Mouse (Mus musculus) myocyte (in vitro differentiated cells): Measurements from ENCODE around the gene Acp4. TPM values are rescaled to one million over a fixed set of nuclear protein-coding genes. Genes with fewer than 3 reads are reported as not detected.
A peak's percentile ranks its signal among the peaks of the same experiment; 100 is the strongest.
"Not testable (repeated sequence)": the region's sequence is repeated elsewhere in the genome, so short reads cannot be mapped to it uniquely, and the experiment has no call there.

Experiments used
- H3K27me3 ChIP-seq: one replicate; pipeline ENCODE4 v1.6.1; 2011; ENCODE audit not compliant: control insufficient read depth, insufficient read depth, insufficient read length
- H3K36me3 ChIP-seq: one replicate; pipeline ENCODE4 v1.6.1; 2011; ENCODE audit not compliant: control insufficient read depth, insufficient read depth
- H3K4me2 ChIP-seq: one replicate; pipeline ENCODE4 v1.6.1; 2011; ENCODE audit warnings: low read depth, control low read depth
- H3K4me3 ChIP-seq: one replicate; pipeline ENCODE4 v1.5.1; 2011; ENCODE audit warnings: mild to moderate bottlenecking, control low read depth, moderate library complexity
- H3K79me2 ChIP-seq: one replicate; pipeline ENCODE4 v1.6.1; 2011; ENCODE audit not compliant: control insufficient read depth, insufficient read depth
- H3ac ChIP-seq: one replicate; pipeline ENCODE4 v1.6.1; 2011; ENCODE audit not compliant: control insufficient read depth, insufficient read length
- CEBPB ChIP-seq: IDR thresholded peaks from 2 replicates; pipeline ENCODE4 v1.6.1; 2011; ENCODE audit warnings: mild to moderate bottlenecking, moderate library complexity; ENCODE audit not compliant: poor library complexity, insufficient read depth, severe bottlenecking
- E2F4 ChIP-seq: IDR thresholded peaks from one replicate; pipeline ENCODE4 v1.6.1; 2011; ENCODE audit warnings: mild to moderate bottlenecking, control low read depth, moderate library complexity; ENCODE audit not compliant: insufficient read depth
- MAX ChIP-seq: IDR thresholded peaks from one replicate; pipeline ENCODE4 v1.6.1; 2011; ENCODE audit warnings: low read depth, mild to moderate bottlenecking, control low read depth
- MYOD1 ChIP-seq, 3 experiments: IDR thresholded peaks; one replicate each; pipeline ENCODE4 v1.6.1; 2011; ENCODE audit warnings: control low read depth in 2 of 3, low read depth in 2 of 3, mild to moderate bottlenecking in 2 of 3, moderate library complexity in 1 of 3; ENCODE audit not compliant: insufficient read length in 2 of 3, control insufficient read depth in 1 of 3
- MYOG ChIP-seq, 3 experiments: IDR thresholded peaks; one replicate each; pipeline ENCODE4 v1.6.1; 2011; ENCODE audit warnings: control low read depth in 2 of 3, low read depth in 2 of 3, mild to moderate bottlenecking in 2 of 3; ENCODE audit not compliant: insufficient read length in 2 of 3, control insufficient read depth in 1 of 3, insufficient read depth in 1 of 3
- POLR2A ChIP-seq: IDR thresholded peaks from one replicate; pipeline ENCODE4 v1.6.1; 2011; ENCODE audit warnings: low read depth, mild to moderate bottlenecking, control low read depth, moderate library complexity; ENCODE audit not compliant: insufficient read length
- POLR2AphosphoS2 ChIP-seq: IDR thresholded peaks from one replicate; pipeline ENCODE4 v1.6.1; 2011; ENCODE audit warnings: low read depth, control low read depth; ENCODE audit not compliant: insufficient read length
- REST ChIP-seq: IDR thresholded peaks from one replicate; pipeline ENCODE4 v1.6.1; 2011; ENCODE audit warnings: mild to moderate bottlenecking, control low read depth, moderate library complexity; ENCODE audit not compliant: insufficient read depth, insufficient read length
- SRF ChIP-seq: IDR thresholded peaks from one replicate; pipeline ENCODE4 v1.6.1; 2011; ENCODE audit warnings: low read depth; ENCODE audit not compliant: control insufficient read depth, insufficient read length
- TCF12 ChIP-seq: IDR thresholded peaks from one replicate; pipeline ENCODE4 v1.6.1; 2011; ENCODE audit warnings: mild to moderate bottlenecking, control low read depth; ENCODE audit not compliant: poor library complexity, insufficient read depth, severe bottlenecking
- TCF3 ChIP-seq: IDR thresholded peaks from one replicate; pipeline ENCODE4 v1.6.1; 2011; ENCODE audit warnings: low read depth, control low read depth; ENCODE audit not compliant: insufficient read length
- USF1 ChIP-seq: IDR thresholded peaks from one replicate; pipeline ENCODE4 v1.6.1; 2011; ENCODE audit warnings: low read depth, mild to moderate bottlenecking, control low read depth, moderate library complexity
- polyA plus RNA-seq: library from polyadenylated mRNA; unstranded; fragments of >200 nt; fragmentation: generic; extraction: Trizol; gene quantifications from one replicate; pipeline ENCODE4 v1.2.1, GENCODE M21; 2012; ENCODE audit warnings: missing spikeins

Gene Acp4
- polyA plus RNA-seq, 1 experiment = 0.06 TPM

- H3K4me3 ChIP-seq = no peak overlapping the region
- no peak overlapping the region for H3ac ChIP-seq
- H3K79me2 ChIP-seq = no peaks in the 10 kb centered on the region
- H3K36me3 ChIP-seq = peaks cover 6% of the 10 kb centered on the region
- TF ChIP-seq MYOD1 (IDR thresholded peaks at IDR 0.05; ENCODE audit: control insufficient read depth in 1 of 3, insufficient read length in 2 of 3, low read depth in 2 of 3) (peak in 2 of 3 experiments; percentile 56 to 74), TCF12 (no peak), POLR2A (no peak), CEBPB (no peak), SRF (no peak), USF1 (no peak), MAX (no peak), POLR2AphosphoS2 (peak; percentile 44), REST (no peak), MYOG (IDR thresholded peaks at IDR 0.05; ENCODE audit: control insufficient read depth in 1 of 3, insufficient read depth in 1 of 3, insufficient read length in 2 of 3, low read depth in 2 of 3) (peak in 2 of 3 experiments; percentile 88 to 90), TCF3 (no peak), E2F4 (no peak)
- no peaks in the 10 kb centered on the region for H3K27me3 ChIP-seq
- no peak overlapping the region for H3K4me2 ChIP-seq
Measured at GRCm38 (mm10) chr7:44254930-44255329, 2.2 kb downstream of the Acp4 start.

GRCm38 (mm10) chr7:44253023-44253616 lies 4.1 kb downstream of the Acp4 start:
- no peak overlapping the region for H3K4me3 ChIP-seq
- peaks cover 19% of the 10 kb centered on the region for H3K36me3 ChIP-seq
- H3K4me2 ChIP-seq = no peak overlapping the region
- TF ChIP-seq MYOG (IDR thresholded peaks at IDR 0.05; ENCODE audit: control insufficient read depth in 1 of 3, insufficient read depth in 1 of 3, insufficient read length in 2 of 3, low read depth in 2 of 3) (no peak), CEBPB (no peak), POLR2AphosphoS2 (no peak), E2F4 (no peak), TCF3 (no peak), MAX (no peak), POLR2A (no peak), TCF12 (no peak), USF1 (no peak), MYOD1 (IDR thresholded peaks at IDR 0.05; ENCODE audit: control insufficient read depth in 1 of 3, insufficient read length in 2 of 3, low read depth in 2 of 3) (no peak), REST (no peak)
- no peaks in the 10 kb centered on the region for H3K27me3 ChIP-seq
- H3ac ChIP-seq = no peak overlapping the region
- H3K79me2 ChIP-seq = peaks cover 11% of the 10 kb centered on the region

DNA sequence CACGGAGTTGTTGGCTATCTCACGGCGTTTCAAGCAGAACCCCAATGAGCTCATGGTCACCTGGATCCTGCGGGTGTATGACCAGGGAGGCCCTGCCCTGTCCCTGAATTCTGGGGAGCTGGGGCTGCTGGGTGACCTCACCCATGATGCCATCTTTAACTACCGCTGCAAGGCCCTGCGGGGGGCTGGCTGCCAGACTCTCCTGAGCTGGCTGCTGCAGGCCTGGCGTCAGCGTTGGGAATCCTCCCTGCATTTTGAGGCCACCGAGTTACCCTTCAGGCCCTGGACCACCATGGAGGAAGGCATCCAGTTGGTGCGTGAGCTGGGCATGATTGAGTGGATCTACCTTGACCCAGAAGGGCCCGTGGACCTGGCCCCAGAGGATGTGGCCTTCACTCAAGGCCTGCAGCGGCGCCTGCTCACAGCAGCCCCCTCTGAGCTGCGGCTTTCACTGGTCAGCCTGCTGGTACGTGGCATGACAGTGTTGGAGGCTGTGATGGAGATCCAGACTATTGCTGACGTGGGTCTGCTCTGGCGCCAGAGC lies 6.4 kb downstream of the Acp4 start:
- H3K79me2 ChIP-seq = peaks cover 29% of the 10 kb centered on the region
- H3K27me3 ChIP-seq, H3ac ChIP-seq, H3K4me2 ChIP-seq, H3K4me3 ChIP-seq: not testable (repeated sequence)
- H3K36me3 ChIP-seq = peaks cover 20% of the 10 kb centered on the region
- TF ChIP-seq POLR2A = peak; percentile 4

- peaks cover 31% of the 10 kb centered on the region for H3K79me2 ChIP-seq
- no peak overlapping the region for H3K4me2 ChIP-seq
- no peak for TF ChIP-seq CEBPB
- TF ChIP-seq MAX = no peak
- no peak for TF ChIP-seq REST
- no peak for TF ChIP-seq E2F4
- TF ChIP-seq TCF12 = no peak
- no peak for TF ChIP-seq POLR2AphosphoS2
- TF ChIP-seq POLR2A = no peak
- no peak for TF ChIP-seq TCF3
- TF ChIP-seq MYOD1 (IDR thresholded peaks at IDR 0.05; ENCODE audit: control insufficient read depth in 1 of 3, insufficient read length in 2 of 3, low read depth in 2 of 3) = no peak
- TF ChIP-seq USF1 = no peak
- TF ChIP-seq SRF = no peak
- TF ChIP-seq MYOG (IDR thresholded peaks at IDR 0.05; ENCODE audit: control insufficient read depth in 1 of 3, insufficient read depth in 1 of 3, insufficient read length in 2 of 3, low read depth in 2 of 3) = no peak
- no peak overlapping the region for H3ac ChIP-seq
- H3K36me3 ChIP-seq = peaks cover 20% of the 10 kb centered on the region
- H3K4me3 ChIP-seq = no peak overlapping the region
- H3K27me3 ChIP-seq = no peaks in the 10 kb centered on the region
Measured at GRCm38 (mm10) chr7:44249248-44249647, 7.9 kb downstream of the Acp4 start.

GRCm38 (mm10) chr7:44247971-44248370 lies 9.2 kb downstream of the Acp4 start:
- Histone ChIP-seq H3K4me2 (peak overlapping the region; percentile 86), H3K27me3 (no peaks in the 10 kb centered on the region), H3K4me3 (peak overlapping the region; percentile 93), H3K79me2 (peaks cover 31% of the 10 kb centered on the region), H3K36me3 (peaks cover 20% of the 10 kb centered on the region), H3ac (no peak overlapping the region)
- TF ChIP-seq REST (no peak), USF1 (no peak), E2F4 (no peak), TCF3 (no peak), POLR2A (no peak), CEBPB (no peak), POLR2AphosphoS2 (no peak), MAX (no peak), MYOG (IDR thresholded peaks at IDR 0.05; ENCODE audit: control insufficient read depth in 1 of 3, insufficient read depth in 1 of 3, insufficient read length in 2 of 3, low read depth in 2 of 3) (no peak), SRF (no peak), TCF12 (no peak)
